Mouse (Mus musculus) ES-Bruce4 (cell line): Measurements from ENCODE around the gene Mgat4b. TPM values are rescaled to one million over a fixed set of nuclear protein-coding genes. Genes with fewer than 3 reads are reported as not detected.

Experiments
- H3K27ac ChIP-seq: 2 replicates; pipeline ENCODE4 v1.5.1; 2012; ENCODE audit warnings: low read length, inconsistent platforms; ENCODE audit not compliant: insufficient read depth
- H3K27me3 ChIP-seq: 2 replicates; pipeline ENCODE4 v1.6.1; 2012; ENCODE audit warnings: mild to moderate bottlenecking, low read length, inconsistent platforms; ENCODE audit not compliant: control insufficient read depth, poor library complexity, insufficient read depth, severe bottlenecking
- H3K36me3 ChIP-seq: 2 replicates; pipeline ENCODE4 v1.6.1; 2012; ENCODE audit warnings: inconsistent platforms, mild to moderate bottlenecking, low read length, moderate library complexity; ENCODE audit not compliant: control insufficient read depth, poor library complexity, insufficient read depth, severe bottlenecking
- H3K4me1 ChIP-seq: one replicate; pipeline ENCODE4 v1.8.1; 2011; ENCODE audit warnings: low read length; ENCODE audit not compliant: control insufficient read depth, insufficient read depth
- H3K4me3 ChIP-seq: 2 replicates; pipeline ENCODE4 v1.5.1; 2011; ENCODE audit warnings: low read depth, mild to moderate bottlenecking, low read length
- H3K9ac ChIP-seq: 2 replicates; pipeline ENCODE4 v1.6.1; 2012; ENCODE audit warnings: low read depth, mild to moderate bottlenecking, inconsistent platforms; ENCODE audit not compliant: poor library complexity, severe bottlenecking
- H3K9me3 ChIP-seq: replicated peaks from 2 replicates; pipeline ENCODE4 v1.6.1; 2012; ENCODE audit warnings: mild to moderate bottlenecking, low read length, inconsistent platforms; ENCODE audit not compliant: control insufficient read depth, poor library complexity, insufficient read depth, severe bottlenecking
- CTCF ChIP-seq: IDR thresholded peaks from one replicate; pipeline ENCODE4 v1.8.1; 2011; ENCODE audit warnings: low read depth, low read length
- EP300 ChIP-seq: IDR thresholded peaks from 2 replicates; pipeline ENCODE4 v1.6.1; 2011; ENCODE audit warnings: low read depth, low read length; ENCODE audit not compliant: insufficient read depth
- POLR2A ChIP-seq: IDR thresholded peaks from one replicate; pipeline ENCODE4 v1.8.1; 2011; ENCODE audit warnings: low read length; ENCODE audit not compliant: insufficient read depth
- polyA plus RNA-seq: library from polyadenylated mRNA; stranded (reverse); fragments of >200 nt; gene quantifications from 2 replicates; pipeline ENCODE4 v1.2.4, GENCODE M21; 2011; ENCODE audit warnings: low read depth; ENCODE audit not compliant: missing spikeins, insufficient read depth, insufficient read length

The Mgat4b gene
- polyA plus RNA-seq, 1 experiment = 30.8 TPM

- no peak overlapping the region for H3K4me3 ChIP-seq
- no peak overlapping the region for H3K27ac ChIP-seq
- no peak overlapping the region for H3K9ac ChIP-seq
- H3K36me3 ChIP-seq = peaks cover 37% of the 10 kb centered on the region
- H3K27me3 ChIP-seq = no peaks in the 10 kb centered on the region
- H3K4me1 ChIP-seq = no peaks in the 10 kb centered on the region
- TF ChIP-seq EP300 (no peak), POLR2A (no peak)
- H3K9me3 ChIP-seq = no peaks in the 10 kb centered on the region
Observed at GRCm38 (mm10) chr11:50197500-50197899, 13.2 kb upstream of the Mgat4b start.

- TF ChIP-seq POLR2A = no peak
- no peak for TF ChIP-seq CTCF
- TF ChIP-seq EP300 = no peak
Observed at GRCm38 (mm10) chr11:50198219-50198846, 12.4 kb upstream of the Mgat4b start.

GRCm38 (mm10) chr11:50198916-50199315, 11.8 kb upstream of the Mgat4b start:
- Histone ChIP-seq H3K9me3 (no peaks in the 10 kb centered on the region), H3K27me3 (no peaks in the 10 kb centered on the region), H3K4me1 (no peaks in the 10 kb centered on the region), H3K27ac (no peak overlapping the region), H3K9ac (no peak overlapping the region), H3K4me3 (no peak overlapping the region), H3K36me3 (peaks cover 48% of the 10 kb centered on the region)
- TF ChIP-seq EP300 (no peak), POLR2A (no peak), CTCF (no peak)

More at GRCm38 (mm10) chr11:50198219-50198846, 12.4 kb upstream of the Mgat4b start:
- Histone ChIP-seq H3K27me3 (no peaks in the 10 kb centered on the region), H3K9me3 (no peaks in the 10 kb centered on the region), H3K36me3 (peaks cover 44% of the 10 kb centered on the region), H3K9ac (no peak overlapping the region), H3K4me1 (no peaks in the 10 kb centered on the region), H3K4me3 (no peak overlapping the region), H3K27ac (no peak overlapping the region)

- Histone ChIP-seq H3K4me3 (no peak overlapping the region), H3K27me3 (no peaks in the 10 kb centered on the region), H3K9me3 (no peaks in the 10 kb centered on the region), H3K36me3 (peaks cover 65% of the 10 kb centered on the region), H3K4me1 (no peaks in the 10 kb centered on the region), H3K27ac (no peak overlapping the region), H3K9ac (no peak overlapping the region)
- TF ChIP-seq CTCF (no peak), POLR2A (no peak), EP300 (no peak)
Observed at GRCm38 (mm10) chr11:50200613-50201012, 10.1 kb upstream of the Mgat4b start.

- Histone ChIP-seq H3K4me1 (no peaks in the 10 kb centered on the region), H3K27me3 (no peaks in the 10 kb centered on the region), H3K4me3 (no peak overlapping the region), H3K27ac (no peak overlapping the region), H3K9ac (no peak overlapping the region), H3K9me3 (no peaks in the 10 kb centered on the region), H3K36me3 (peaks cover 75% of the 10 kb centered on the region)
- no peak for TF ChIP-seq CTCF
- TF ChIP-seq EP300 = no peak
- no peak for TF ChIP-seq POLR2A
Observed at GRCm38 (mm10) chr11:50201590-50201989, 9.1 kb upstream of the Mgat4b start.

GRCm38 (mm10) chr11:50203302-50203827, 7.3 kb upstream of the Mgat4b start:
- peaks cover 91% of the 10 kb centered on the region for H3K36me3 ChIP-seq
- TF ChIP-seq POLR2A (no peak), CTCF (no peak), EP300 (no peak)
- no peak overlapping the region for H3K27ac ChIP-seq
- no peaks in the 10 kb centered on the region for H3K4me1 ChIP-seq
- H3K9ac ChIP-seq = no peak overlapping the region
- H3K27me3 ChIP-seq = no peaks in the 10 kb centered on the region
- H3K4me3 ChIP-seq = no peak overlapping the region
- no peaks in the 10 kb centered on the region for H3K9me3 ChIP-seq
